Mouse (Mus musculus) heart, embryonic 11.5 days (tissue): ENCODE data around the gene Ahrr. TPM values are rescaled to one million over a fixed set of nuclear protein-coding genes. Genes with fewer than 3 reads are reported as not detected.

ENCODE experiments used
- ATAC-seq: fragments of 200-750 bp; cut with Nextera tagmentation; replicated peaks from 2 replicates; pipeline ENCODE4 v1.8.0; 2017; ENCODE audit warnings: moderate library complexity; ENCODE audit not compliant: insufficient number of reproducible peaks, low FRiP score, low TSS enrichment
- H3K27ac ChIP-seq: fragments of 300-500 bp; sonication (generic); 2 replicates; pipeline ENCODE4 v1.5.1; 2014; ENCODE audit warnings: mild to moderate bottlenecking, low read depth, low read length
- H3K27me3 ChIP-seq: fragments of 300-500 bp; sonication (generic); 2 replicates; pipeline ENCODE4 v1.6.1; 2014; ENCODE audit warnings: mild to moderate bottlenecking, low read length, mixed read lengths; ENCODE audit not compliant: control insufficient read depth, insufficient read depth
- H3K36me3 ChIP-seq: fragments of 300-500 bp; sonication (generic); 2 replicates; pipeline ENCODE4 v1.6.1; 2014; ENCODE audit warnings: mild to moderate bottlenecking, low read length, moderate library complexity, mixed read lengths; ENCODE audit not compliant: control insufficient read depth, insufficient read depth
- H3K4me1 ChIP-seq: fragments of 300-500 bp; sonication (generic); 2 replicates; pipeline ENCODE4 v1.6.1; 2014; ENCODE audit warnings: low read length; ENCODE audit not compliant: control insufficient read depth, insufficient read depth
- H3K4me2 ChIP-seq: fragments of 300-500 bp; sonication (generic); 2 replicates; pipeline ENCODE4 v1.6.1; 2014; ENCODE audit warnings: mild to moderate bottlenecking, moderate library complexity
- H3K4me3 ChIP-seq: fragments of 300-500 bp; sonication (generic); 2 replicates; pipeline ENCODE4 v1.5.1; 2014; ENCODE audit warnings: low read depth, low read length
- H3K9ac ChIP-seq: fragments of 300-500 bp; sonication (generic); 2 replicates; pipeline ENCODE4 v1.6.1; 2014; ENCODE audit warnings: mild to moderate bottlenecking, low read depth, low read length, moderate library complexity
- H3K9me3 ChIP-seq: fragments of 300-500 bp; sonication (generic); replicated peaks from 2 replicates; pipeline ENCODE4 v1.6.1; 2016; ENCODE audit warnings: low read length; ENCODE audit not compliant: control insufficient read depth
- WGBS: fragments of 180-500 bp; shearing (Covaris S2); extraction: QIAGEN DNeasy Blood & Tissue Kit; methylation state at CpG from one replicate; pipeline ENCODE4 v1.1.7; 2014; ENCODE audit not compliant: insufficient replicate concordance; 5-methylcytosine and 5-hydroxymethylcytosine counted together
- polyA plus RNA-seq: library from polyadenylated mRNA; unstranded; fragments of >200 nt; fragmentation: Nextera tagmentation; extraction: Ambion mirVana; gene quantifications from 2 replicates; pipeline ENCODE4 v1.2.1, GENCODE M21; 2014

The Ahrr gene
- polyA plus RNA-seq: 0.70 and 0.76 TPM in 2 replicates

- Histone ChIP-seq H3K36me3 (no peaks in the 10 kb centered on the region), H3K4me1 (no peaks in the 10 kb centered on the region), H3K4me3 (peak within 1 kb of the TSS; percentile 30), H3K9ac (no peak within 1 kb of the TSS), H3K27ac (no peak within 1 kb of the TSS), H3K27me3 (peaks cover 22% of the 10 kb centered on the region), H3K4me2 (peak within 1 kb of the TSS; percentile 65), H3K9me3 (no peaks in the 10 kb centered on the region)
- 2% methylated on average over 27 of the region's 27 CpGs for WGBS
- no peak for ATAC-seq
Observed at GRCm38 (mm10) chr13:74292167-74292566, at the start of gene Ahrr. TSS of gene Ahrr (minus strand) at chr13:74292331.

GRCm38 (mm10) chr13:74341036-74341435 lies 48.9 kb upstream of the Ahrr start:
- ATAC-seq: 0 out of 2 replicates have a peak, but pooled peaks have one; percentile 49
- 55% methylated on average over 3 of the region's 3 CpGs for WGBS
- no peak overlapping the region for H3K4me3 ChIP-seq
- no peak overlapping the region for H3K9ac ChIP-seq
- no peaks in the 10 kb centered on the region for H3K27me3 ChIP-seq
- H3K9me3 ChIP-seq: no peaks in the 10 kb centered on the region
- peaks cover 19% of the 10 kb centered on the region for H3K36me3 ChIP-seq
- no peaks in the 10 kb centered on the region for H3K4me1 ChIP-seq
- no peak overlapping the region for H3K27ac ChIP-seq
- H3K4me2 ChIP-seq: no peak overlapping the region

GRCm38 (mm10) chr13:74329321-74329720 lies 37.2 kb upstream of the Ahrr start:
- H3K9me3 ChIP-seq: no peaks in the 10 kb centered on the region
- H3K27ac ChIP-seq: no peak overlapping the region
- H3K36me3 ChIP-seq: peaks cover 36% of the 10 kb centered on the region
- H3K4me3 ChIP-seq: no peak overlapping the region
- H3K4me1 ChIP-seq: no peaks in the 10 kb centered on the region
- no peak overlapping the region for H3K4me2 ChIP-seq
- no peaks in the 10 kb centered on the region for H3K27me3 ChIP-seq
- no peak for ATAC-seq
- no peak overlapping the region for H3K9ac ChIP-seq

GRCm38 (mm10) chr13:74317170-74317849 lies 25.2 kb upstream of the Ahrr start, which contains the start of gene Pdcd6:
TSS of gene Pdcd6 (minus strand) at chr13:74317580.
- no peak within 1 kb of the TSS; the same call in 1 of the 2 replicates for H3K27ac ChIP-seq

GRCm38 (mm10) chr13:74316789-74317169 lies 24.6 kb upstream of the Ahrr start:
- peak overlapping the region; percentile 91 for H3K4me2 ChIP-seq
- no peaks in the 10 kb centered on the region for H3K27me3 ChIP-seq
- H3K4me3 ChIP-seq: peak overlapping the region; percentile 71
- peaks cover 9% of the 10 kb centered on the region for H3K36me3 ChIP-seq
- peak overlapping the region; percentile 74 for H3K9ac ChIP-seq
- ATAC-seq: no peak
- H3K4me1 ChIP-seq: peaks cover 5% of the 10 kb centered on the region; the same call in 1 of the 2 replicates
- no peak overlapping the region; the same call in 1 of the 2 replicates for H3K27ac ChIP-seq
- no peaks in the 10 kb centered on the region for H3K9me3 ChIP-seq
- WGBS: 3% methylated on average over 15 of the region's 15 CpGs

More at GRCm38 (mm10) chr13:74317170-74317849, 25.2 kb upstream of the Ahrr start, which contains the start of gene Pdcd6:
- H3K4me1 ChIP-seq: peaks cover 5% of the 10 kb centered on the region; the same call in 1 of the 2 replicates
- H3K4me2 ChIP-seq: peak within 1 kb of the TSS; percentile 91
- under 1% methylated on average over 36 of the region's 36 CpGs for WGBS
- no peaks in the 10 kb centered on the region for H3K9me3 ChIP-seq
- peak within 1 kb of the TSS; percentile 74 for H3K9ac ChIP-seq
- H3K36me3 ChIP-seq: peaks cover 14% of the 10 kb centered on the region
- peak within 1 kb of the TSS; percentile 71 for H3K4me3 ChIP-seq
- peak; percentile 100 for ATAC-seq
- no peaks in the 10 kb centered on the region for H3K27me3 ChIP-seq

- peak overlapping the region; percentile 74 for H3K9ac ChIP-seq
- H3K36me3 ChIP-seq: peaks cover 5% of the 10 kb centered on the region
- peak overlapping the region; percentile 91 for H3K4me2 ChIP-seq
- H3K9me3 ChIP-seq: no peaks in the 10 kb centered on the region
- 26% methylated on average over 4 of the region's 4 CpGs for WGBS
- peaks cover 5% of the 10 kb centered on the region; the same call in 1 of the 2 replicates for H3K4me1 ChIP-seq
- H3K27me3 ChIP-seq: no peaks in the 10 kb centered on the region
- ATAC-seq: no peak
- no peak overlapping the region for H3K27ac ChIP-seq
- peak overlapping the region; percentile 71 for H3K4me3 ChIP-seq
Observed at GRCm38 (mm10) chr13:74316386-74316785, 24.3 kb upstream of the Ahrr start.

- 90% methylated on average over 3 of the region's 3 CpGs for WGBS
- Histone ChIP-seq H3K4me1 (peaks cover 5% of the 10 kb centered on the region; the same call in 1 of the 2 replicates), H3K27ac (no peak overlapping the region), H3K4me3 (no peak overlapping the region), H3K36me3 (peaks cover 3% of the 10 kb centered on the region; the same call in 1 of the 2 replicates), H3K9me3 (no peaks in the 10 kb centered on the region), H3K27me3 (no peaks in the 10 kb centered on the region), H3K9ac (no peak overlapping the region), H3K4me2 (no peak overlapping the region)
- ATAC-seq: no peak
Observed at GRCm38 (mm10) chr13:74314616-74315015, 22.5 kb upstream of the Ahrr start.

GRCm38 (mm10) chr13:74305780-74306179 lies 13.6 kb upstream of the Ahrr start:
- no peaks in the 10 kb centered on the region for H3K4me1 ChIP-seq
- H3K27me3 ChIP-seq: no peaks in the 10 kb centered on the region
- no peak overlapping the region for H3K4me3 ChIP-seq
- no peak overlapping the region for H3K9ac ChIP-seq
- no peak for ATAC-seq
- H3K27ac ChIP-seq: no peak overlapping the region
- 89% methylated on average over 1 of the region's 1 CpGs for WGBS
- peaks cover 14% of the 10 kb centered on the region for H3K36me3 ChIP-seq
- no peak overlapping the region for H3K4me2 ChIP-seq
- no peaks in the 10 kb centered on the region for H3K9me3 ChIP-seq

GRCm38 (mm10) chr13:74305380-74305779 lies 13.2 kb upstream of the Ahrr start:
- WGBS: 87% methylated on average over 6 of the region's 6 CpGs
- Histone ChIP-seq H3K36me3 (peaks cover 14% of the 10 kb centered on the region), H3K4me3 (no peak overlapping the region), H3K27ac (no peak overlapping the region), H3K4me1 (no peaks in the 10 kb centered on the region), H3K9ac (no peak overlapping the region), H3K27me3 (no peaks in the 10 kb centered on the region), H3K4me2 (no peak overlapping the region), H3K9me3 (no peaks in the 10 kb centered on the region)
- ATAC-seq: no peak
